Mouse (Mus musculus): ENCODE data around the gene Clic6.

Gene Clic6

GRCm38 (mm10) chr16:92485436-92485835 is at the start of gene Clic6:
Gene Clic6, plus strand, starts transcription at chr16:92485736.
- DNase-seq (ENCODE audit: low read depth, low spot score) = no peak

- no peak for DNase-seq (ENCODE audit: low read depth, low spot score)
Observed at GRCm38 (mm10) chr16:92439775-92440174, 45.8 kb upstream of the Clic6 start.

GRCm38 (mm10) chr16:92440229-92440628 is 45.3 kb upstream of the Clic6 start:
- DNase-seq (ENCODE audit: low read depth, low spot score) = no peak

DNA sequence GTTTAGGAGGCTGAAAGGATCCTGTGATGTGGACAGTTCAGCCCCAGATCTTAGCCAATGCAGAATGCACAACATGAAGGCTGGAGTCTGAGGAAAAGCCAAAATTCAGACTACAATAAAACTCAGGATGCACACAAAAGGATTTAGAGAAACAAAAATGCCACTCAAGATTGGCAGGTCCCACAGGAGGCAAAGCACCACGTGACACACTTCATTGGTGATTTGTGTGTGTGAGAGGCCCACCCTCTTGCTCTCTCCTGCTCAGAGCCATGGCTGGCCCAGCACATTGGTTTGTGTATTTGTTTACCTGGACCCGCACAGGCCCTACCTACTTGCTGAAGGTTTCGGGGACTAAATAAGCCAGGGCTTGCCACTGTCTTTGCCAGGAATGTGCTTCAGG is 44.3 kb upstream of the Clic6 start:
- no peak for DNase-seq (ENCODE audit: low read depth, low spot score)

DNA sequence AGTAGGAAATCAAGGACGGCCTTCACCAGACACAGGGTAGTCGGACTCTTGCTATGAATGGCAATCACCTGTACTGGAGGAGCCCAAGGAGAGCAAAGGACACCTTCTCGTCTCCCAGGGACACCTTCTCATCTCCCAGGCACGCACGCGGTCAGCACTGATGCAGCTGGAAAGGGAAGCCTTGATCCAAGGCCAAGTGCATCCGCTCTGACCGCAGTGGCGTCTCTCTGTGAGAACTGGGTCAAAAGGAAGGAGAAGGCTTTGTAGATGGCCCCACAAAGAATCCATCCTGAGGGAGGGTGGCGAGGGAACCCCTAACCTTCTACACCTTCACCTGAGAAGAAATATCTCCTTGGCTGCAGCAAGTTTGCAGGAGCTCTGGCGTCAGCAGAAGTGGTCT is 43.4 kb upstream of the Clic6 start:
- no peak for DNase-seq (ENCODE audit: low read depth, low spot score)

GRCm38 (mm10) chr16:92442946-92443345 is 42.6 kb upstream of the Clic6 start:
- DNase-seq (ENCODE audit: low read depth, low spot score) = no peak

- DNase-seq (ENCODE audit: low read depth, low spot score) = no peak
Observed at GRCm38 (mm10) chr16:92443644-92444113, 41.9 kb upstream of the Clic6 start.

DNA sequence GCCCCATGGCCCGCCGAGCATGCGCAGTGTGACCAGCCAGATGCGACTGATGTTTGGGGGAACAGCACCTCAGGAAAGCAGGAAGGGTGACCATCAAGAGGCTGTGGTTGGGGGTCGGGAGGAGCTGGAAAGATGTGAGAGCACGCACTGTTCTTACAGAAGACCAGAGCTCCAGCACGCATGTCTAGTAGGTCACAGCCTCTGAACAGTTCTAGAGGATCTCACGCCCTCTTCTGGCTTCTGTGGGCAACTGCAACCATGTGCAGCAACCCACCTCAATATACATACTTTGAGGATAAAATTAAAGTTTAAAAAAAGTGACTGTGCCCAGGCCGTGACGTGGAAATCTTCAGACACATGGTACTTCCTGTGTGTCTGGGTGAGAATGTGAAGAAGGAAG is 40.2 kb upstream of the Clic6 start:
- peak; percentile 42 for DNase-seq (ENCODE audit: low read depth, low spot score)

DNA sequence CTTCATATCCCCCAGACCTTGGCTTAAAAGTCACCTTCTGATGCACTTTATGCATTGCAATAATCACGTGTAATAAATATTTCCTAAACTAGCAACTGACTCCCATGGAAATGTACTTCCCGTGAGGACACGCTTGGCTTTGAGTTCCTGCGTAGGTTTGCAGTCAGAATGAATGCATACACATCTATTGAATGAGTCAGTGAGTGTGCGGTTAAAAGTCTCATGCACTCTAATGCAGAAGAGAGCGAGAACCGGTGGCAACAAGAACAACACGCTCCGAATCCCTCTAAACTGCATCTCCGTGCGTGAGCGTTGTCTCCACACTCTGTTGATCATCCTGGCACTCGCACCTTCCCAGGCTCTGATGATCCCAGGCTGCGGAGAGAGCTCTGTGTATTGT is 36.5 kb upstream of the Clic6 start:
- no peak for DNase-seq (ENCODE audit: low read depth, low spot score)

- DNase-seq (ENCODE audit: low read depth, low spot score) = no peak
Observed at GRCm38 (mm10) chr16:92450331-92450730, 35.2 kb upstream of the Clic6 start.

- DNase-seq (ENCODE audit: low read depth, low spot score) = no peak
Observed at GRCm38 (mm10) chr16:92451516-92452072, 33.9 kb upstream of the Clic6 start.

DNA sequence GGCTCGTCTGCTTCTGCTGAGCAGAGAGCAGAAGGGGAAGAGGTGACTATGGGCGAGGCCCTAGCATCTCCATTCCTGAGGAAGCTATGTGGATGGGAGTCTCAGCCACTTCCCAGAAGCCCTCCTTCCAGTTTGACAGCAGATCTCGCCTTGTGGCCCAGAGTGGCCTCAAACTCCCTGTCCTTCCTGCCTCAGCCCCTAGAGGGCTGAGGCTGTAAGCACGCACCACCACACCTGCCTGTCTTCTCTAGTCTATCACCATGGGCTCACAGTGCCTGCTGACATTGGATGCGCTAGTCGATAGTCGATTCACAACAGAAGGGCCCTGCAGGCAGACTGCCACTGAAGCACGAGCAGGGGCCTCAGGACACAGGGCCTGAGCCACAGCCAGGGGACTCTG is 32.9 kb upstream of the Clic6 start:
- DNase-seq (ENCODE audit: low read depth, low spot score) = no peak

DNA sequence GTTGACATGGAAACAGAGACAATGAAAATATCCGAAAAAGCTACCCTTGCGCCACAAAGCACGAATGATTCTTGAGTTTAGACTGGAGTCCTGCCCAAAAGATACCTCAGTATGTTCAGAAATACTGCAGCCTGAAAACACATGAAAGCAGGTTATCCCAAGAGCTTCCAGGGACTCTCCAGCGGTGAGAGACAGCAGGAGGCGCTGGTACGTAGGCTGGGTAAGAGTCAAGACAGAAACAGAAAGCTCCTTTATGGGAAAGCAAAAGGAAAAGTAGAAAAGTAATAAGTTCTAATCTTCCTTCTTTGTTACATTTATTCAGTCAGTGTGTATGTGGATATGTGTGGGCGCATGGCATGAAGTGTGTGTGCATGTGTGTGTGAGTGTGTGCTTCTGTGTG is 31.5 kb upstream of the Clic6 start:
- DNase-seq (ENCODE audit: low read depth, low spot score) = no peak

- no peak for DNase-seq (ENCODE audit: low read depth, low spot score)
Observed at GRCm38 (mm10) chr16:92454495-92454894, 31.0 kb upstream of the Clic6 start.

- no peak for DNase-seq (ENCODE audit: low read depth, low spot score)
Observed at GRCm38 (mm10) chr16:92455488-92455887, 30.0 kb upstream of the Clic6 start.

DNA sequence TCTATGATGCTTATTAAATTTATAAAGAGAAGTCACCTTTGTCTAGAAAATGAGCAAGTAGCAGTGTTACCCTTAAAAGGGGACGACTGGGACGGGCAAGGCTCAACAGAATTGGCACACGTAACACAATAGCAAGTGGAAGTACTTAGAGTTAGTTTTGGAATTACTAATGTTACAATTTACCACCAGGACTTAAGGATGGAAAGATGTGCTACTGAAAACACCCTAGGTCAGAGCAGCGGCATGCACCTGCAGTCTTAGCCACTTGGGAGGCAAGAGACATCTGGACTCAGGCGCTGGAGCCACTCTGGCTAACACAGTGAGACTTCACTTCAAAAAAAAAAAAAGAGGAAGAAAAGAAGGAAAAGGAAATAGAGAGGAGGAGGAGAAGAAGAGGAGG is 29.6 kb upstream of the Clic6 start:
- DNase-seq (ENCODE audit: low read depth, low spot score) = no peak

DNA sequence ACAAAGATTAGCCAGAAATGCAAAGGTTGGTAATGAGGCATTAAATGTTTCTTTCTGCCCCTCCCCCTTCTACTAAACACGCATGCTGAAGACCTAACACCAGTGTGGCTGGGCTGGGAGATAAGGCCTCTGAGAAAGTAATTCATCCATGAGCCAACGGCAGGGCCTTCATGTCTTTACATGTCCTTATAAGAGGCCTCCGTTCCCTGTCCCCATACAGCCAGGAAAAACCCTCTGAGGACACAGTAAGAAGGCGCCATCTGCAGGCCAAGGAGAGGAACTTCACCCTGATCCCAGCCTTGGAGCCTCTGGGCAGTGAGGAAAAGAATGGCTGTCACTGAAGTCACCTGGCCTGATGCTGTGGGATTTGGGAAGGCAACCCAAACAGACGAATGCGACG is 27.9 kb upstream of the Clic6 start:
- DNase-seq (ENCODE audit: low read depth, low spot score) = peak; percentile 77

GRCm38 (mm10) chr16:92461412-92461811 is 24.1 kb upstream of the Clic6 start:
- DNase-seq (ENCODE audit: low read depth, low spot score) = no peak

DNA sequence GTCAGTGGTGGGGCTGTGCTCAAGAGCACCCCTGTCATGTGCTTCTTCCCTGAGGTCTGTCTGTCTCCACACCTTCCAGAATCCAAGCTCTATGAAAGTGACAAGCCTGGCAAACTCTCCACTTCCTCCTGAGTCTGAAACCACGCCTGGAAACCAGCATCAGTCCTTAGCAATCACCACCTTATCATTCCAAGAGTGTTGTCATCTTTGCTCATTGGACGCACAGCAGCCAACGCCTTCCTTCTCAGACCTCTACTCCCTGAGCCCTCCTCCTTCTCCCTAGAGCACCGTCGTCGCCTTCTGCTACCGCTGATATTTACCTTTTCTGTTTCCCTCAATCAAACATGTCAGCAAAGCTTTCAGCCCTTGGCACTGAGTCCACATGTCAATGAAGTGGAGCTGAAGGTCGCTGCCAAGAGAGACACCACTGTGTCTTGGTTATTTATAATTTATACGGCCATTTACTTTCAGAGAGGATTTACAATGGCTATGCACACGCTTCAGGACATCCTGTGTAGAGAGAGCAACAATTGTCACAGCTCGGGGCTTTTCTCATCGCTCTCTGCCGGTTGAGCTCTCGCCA is 21.1 kb upstream of the Clic6 start:
- DNase-seq (ENCODE audit: low read depth, low spot score) = no peak

DNA sequence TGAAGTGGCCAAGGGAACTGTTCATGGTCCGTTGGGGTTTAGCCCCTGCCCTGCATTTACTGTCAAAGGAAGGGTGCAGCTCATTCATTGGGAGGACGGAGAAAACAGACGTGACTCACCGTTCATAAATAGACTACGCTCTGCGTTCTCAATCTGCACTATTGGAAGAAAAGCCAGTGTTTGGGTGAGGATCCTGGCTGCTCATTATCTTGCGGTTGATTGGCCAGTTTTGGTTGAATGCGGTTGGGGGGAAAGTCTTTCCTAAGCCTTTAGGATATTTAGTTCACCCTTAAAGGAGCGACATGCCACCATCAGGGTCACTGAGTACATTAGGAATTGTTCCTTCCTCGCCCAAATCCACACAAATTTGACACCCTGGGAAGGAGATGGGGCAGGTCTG is 20.3 kb upstream of the Clic6 start:
- DNase-seq (ENCODE audit: low read depth, low spot score) = no peak

GRCm38 (mm10) chr16:92465642-92466526 is 19.7 kb upstream of the Clic6 start:
- peak; percentile 99 for DNase-seq (ENCODE audit: low read depth, low spot score)

DNA sequence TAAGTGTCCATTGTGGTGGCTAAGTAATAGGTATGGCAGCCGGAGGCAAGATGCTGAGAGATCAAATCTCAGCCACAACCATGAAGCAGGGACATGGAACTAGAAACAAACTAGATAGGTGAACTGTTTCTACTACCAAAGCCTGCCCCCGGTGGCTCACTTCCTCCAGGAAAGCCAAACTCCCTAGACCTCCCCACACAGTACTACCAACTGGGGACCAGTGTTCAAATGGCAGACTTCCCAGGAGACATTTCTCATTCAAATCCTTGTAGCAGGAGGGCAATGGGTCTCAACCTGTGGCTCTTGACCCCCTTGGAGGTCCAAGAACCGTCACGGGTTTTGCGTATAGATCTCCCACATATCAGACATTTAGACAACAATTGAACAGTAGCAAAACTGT is 18.5 kb upstream of the Clic6 start:
- no peak for DNase-seq (ENCODE audit: low read depth, low spot score)

DNA sequence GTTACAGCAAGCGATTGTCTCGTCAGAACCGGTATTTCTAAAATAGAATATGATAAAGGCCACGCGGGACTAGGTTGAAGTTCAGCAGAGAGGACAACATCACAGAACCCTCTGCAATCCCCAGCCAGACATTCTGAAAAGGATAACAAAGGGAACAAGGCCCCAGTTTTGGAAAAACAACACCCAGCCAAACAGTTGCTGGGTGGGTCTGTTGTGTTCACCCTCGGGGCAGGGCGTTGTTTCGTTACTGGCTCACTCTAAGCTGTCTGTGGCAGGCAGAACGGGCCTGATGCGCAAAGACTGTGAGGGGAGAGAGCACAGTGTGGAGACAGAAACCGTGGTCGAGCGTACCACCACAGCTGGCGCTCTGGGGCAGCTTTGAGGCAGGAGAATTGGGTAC is 17.1 kb upstream of the Clic6 start:
- DNase-seq (ENCODE audit: low read depth, low spot score) = no peak
